Comparison of ENCODE assay signal across 14 mouse cellular contexts in the genomic region with DNA sequence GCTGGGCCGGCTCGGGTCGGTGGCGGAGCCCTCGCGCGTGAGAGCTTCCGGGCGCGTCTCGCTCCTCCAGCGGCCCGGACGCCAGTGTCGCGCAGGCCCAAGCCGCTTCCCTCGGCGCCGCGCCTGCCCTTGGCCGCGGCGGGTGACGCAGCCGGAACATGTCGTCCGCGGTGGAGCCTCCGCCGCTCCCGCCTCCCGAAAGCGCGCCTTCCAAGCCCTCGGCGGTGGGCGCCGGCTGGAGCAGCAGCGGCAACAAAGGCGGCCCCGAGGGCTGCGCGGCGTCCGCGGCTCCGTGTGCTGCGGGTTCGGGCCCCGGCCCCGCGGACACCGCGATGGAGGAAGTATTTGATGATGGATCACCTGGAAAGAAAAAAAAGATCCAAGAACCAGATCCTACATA. TPM values are rescaled to one million over a fixed set of nuclear protein-coding genes. Genes with fewer than 3 reads are reported as not detected.
DNase-seq lines count a peak whose midpoint lies in the region; ATAC-seq and TF ChIP-seq lines count a peak whose summit lies in the region.
"Not testable (repeated sequence)": the region's sequence is repeated elsewhere in the genome, so short reads cannot be mapped to it uniquely, and the experiment has no call there.
"Had no signal": no experiment of that assay in that cellular context is flagged by ENCODE, and none has a peak within 500 bp of the region (broad histone marks: within the 10 kb centered on the region; RNA-seq: fewer than 3 reads in every experiment).

No protein-coding gene starts in this region.

- H3K27ac ChIP-seq in forebrain, embryonic 11.5 days (ENCODE audit: low read depth, low read length); heart, postnatal 0 days (ENCODE audit: low read depth); intestine, postnatal 0 days (ENCODE audit: low read depth, low read length); liver, embryonic 11.5 days (ENCODE audit: low read depth, low read length); midbrain, embryonic 15.5 days; stomach, postnatal 0 days (replicated peaks): not testable (repeated sequence)

- H3K27me3 ChIP-seq in forebrain, embryonic 11.5 days (ENCODE audit: control insufficient read depth, insufficient read depth, low read length); heart, postnatal 0 days (ENCODE audit: control insufficient read depth, insufficient read depth, low read length); intestine, postnatal 0 days (replicated peaks; ENCODE audit: control insufficient read depth, insufficient read depth, low read length); liver, embryonic 11.5 days (replicated peaks; ENCODE audit: control insufficient read depth, insufficient read depth, low read length); midbrain, embryonic 15.5 days (replicated peaks); stomach, postnatal 0 days (ENCODE audit: control insufficient read depth, insufficient read depth, low read length): not testable (repeated sequence)

- H3K9ac ChIP-seq in forebrain, embryonic 11.5 days (ENCODE audit: low read length); heart, postnatal 0 days (replicated peaks; ENCODE audit: low read depth, low read length); intestine, postnatal 0 days (ENCODE audit: low read depth, low read length); liver, embryonic 11.5 days (ENCODE audit: low read depth, low read length); midbrain, embryonic 15.5 days; stomach, postnatal 0 days (ENCODE audit: low read length): not testable (repeated sequence)

- ATAC-seq in forebrain, embryonic 11.5 days (replicated peaks; ENCODE audit: low FRiP score); heart, postnatal 0 days (ENCODE audit: insufficient read depth, low read depth); intestine, postnatal 0 days; liver, embryonic 11.5 days (replicated peaks; ENCODE audit: low FRiP score); midbrain, embryonic 15.5 days (replicated peaks); stomach, postnatal 0 days (ENCODE audit: low FRiP score, low TSS enrichment): not testable (repeated sequence)

- TF ChIP-seq CTCF in heart, postnatal 0 days (IDR thresholded peaks at IDR 0.05; ENCODE audit: low read depth); intestine, postnatal 0 days (IDR thresholded peaks at IDR 0.05; ENCODE audit: low read depth); stomach, postnatal 0 days (IDR thresholded peaks at IDR 0.05; ENCODE audit: low read depth): not testable (repeated sequence)

- DNase-seq in ZHBTc4 (ENCODE audit: low read depth, low spot score) = peak; percentile 91
- peak; percentile 50 for DNase-seq in forebrain, embryonic 11.5 days (ENCODE audit: low spot score)
- not testable (repeated sequence) for DNase-seq in heart, postnatal 0 days (ENCODE audit: low spot score); liver, embryonic 11.5 days (ENCODE audit: low spot score); stomach, postnatal 0 days (ENCODE audit: low spot score)

- TF ChIP-seq EP300 in heart, postnatal 0 days (IDR thresholded peaks at IDR 0.05; ENCODE audit: low read depth); stomach, postnatal 0 days (optimal IDR thresholded peaks at IDR 0.05): not testable (repeated sequence)

- not testable (repeated sequence) for H3K9me3 ChIP-seq in forebrain, embryonic 11.5 days (ENCODE audit: control insufficient read depth, low read length); intestine, postnatal 0 days (ENCODE audit: control insufficient read depth); liver, embryonic 11.5 days (ENCODE audit: control insufficient read depth, low read length); stomach, postnatal 0 days (ENCODE audit: control insufficient read depth, low read length)
- H3K9me3 ChIP-seq in heart, postnatal 0 days (replicated peaks; ENCODE audit: control insufficient read depth, low read length) = peaks cover 20% of the 10 kb centered on the region
- H3K9me3 ChIP-seq in midbrain, embryonic 15.5 days = peaks cover 20% of the 10 kb centered on the region

- not testable (repeated sequence) for H3K4me3 ChIP-seq in forebrain, embryonic 11.5 days (ENCODE audit: low read depth, low read length)
- H3K4me3 ChIP-seq in heart, postnatal 0 days (ENCODE audit: low read depth, low read length) = peak overlapping the region; percentile 22; the same call in 1 of the 2 replicates
- peak overlapping the region; percentile 18; the same call in 1 of the 2 replicates for H3K4me3 ChIP-seq in intestine, postnatal 0 days (ENCODE audit: low read depth, low read length)
- H3K4me3 ChIP-seq in liver, embryonic 11.5 days (ENCODE audit: low read depth, low read length) = peak overlapping the region; percentile 35
- peak overlapping the region; percentile 7; the same call in 1 of the 2 replicates for H3K4me3 ChIP-seq in midbrain, embryonic 15.5 days
- 0 out of 2 replicates have a peak overlapping the region, but pooled peaks have one; percentile 17 for H3K4me3 ChIP-seq in stomach, postnatal 0 days (ENCODE audit: low read depth, low read length)

- 0 out of 2 replicates have a peak overlapping the region, but pooled peaks have one; percentile 21 for H3K4me2 ChIP-seq in forebrain, embryonic 11.5 days (ENCODE audit: low read depth, low read length, severe bottlenecking)
- peak overlapping the region; percentile 37; the same call in 1 of the 2 replicates for H3K4me2 ChIP-seq in heart, postnatal 0 days (ENCODE audit: low read depth, low read length)
- H3K4me2 ChIP-seq in intestine, postnatal 0 days (replicated peaks; ENCODE audit: low read depth) = peak overlapping the region; percentile 55
- peak overlapping the region; percentile 59 for H3K4me2 ChIP-seq in liver, embryonic 11.5 days
- H3K4me2 ChIP-seq in midbrain, embryonic 15.5 days = peak overlapping the region; percentile 10; the same call in 1 of the 2 replicates
- H3K4me2 ChIP-seq in stomach, postnatal 0 days (replicated peaks; ENCODE audit: low read depth) = not testable (repeated sequence)

- H3K4me1 ChIP-seq in forebrain, embryonic 11.5 days (replicated peaks; ENCODE audit: control insufficient read depth, insufficient read depth, low read length); heart, postnatal 0 days (ENCODE audit: control insufficient read depth, insufficient read depth); intestine, postnatal 0 days (replicated peaks; ENCODE audit: control insufficient read depth, insufficient read depth, low read length); liver, embryonic 11.5 days (replicated peaks; ENCODE audit: control insufficient read depth, insufficient read depth, low read length); midbrain, embryonic 15.5 days; stomach, postnatal 0 days (replicated peaks; ENCODE audit: control insufficient read depth, insufficient read depth): not testable (repeated sequence)

- 24% methylated on average over 55 of the region's 55 CpGs for WGBS in forebrain, embryonic 11.5 days
- WGBS in heart, postnatal 0 days = 20% methylated on average over 55 of the region's 55 CpGs
- WGBS in intestine, postnatal 0 days = 27% methylated on average over 55 of the region's 55 CpGs
- 17% methylated on average over 55 of the region's 55 CpGs for WGBS in liver, embryonic 11.5 days
- 22% methylated on average over 55 of the region's 55 CpGs for WGBS in midbrain, embryonic 15.5 days
- 26% methylated on average over 55 of the region's 55 CpGs for WGBS in stomach, postnatal 0 days

- not testable (repeated sequence) for H3K36me3 ChIP-seq in forebrain, embryonic 11.5 days (ENCODE audit: control insufficient read depth, insufficient read depth, low read length); heart, postnatal 0 days (replicated peaks; ENCODE audit: control insufficient read depth, insufficient read depth, low read length); intestine, postnatal 0 days (ENCODE audit: control insufficient read depth, insufficient read depth); liver, embryonic 11.5 days (ENCODE audit: control insufficient read depth, insufficient read depth, low read length); midbrain, embryonic 15.5 days (replicated peaks); stomach, postnatal 0 days (ENCODE audit: control insufficient read depth, insufficient read depth, low read length)

RNA-seq across cellular contexts. Expression of gene Zfp987, which starts 29.5 kb away (rescaled TPM):
- polyA plus RNA-seq in forebrain, embryonic 11.5 days (2014; fragmentation: Nextera tagmentation; extraction: Ambion mirVana) = 0.12 TPM in 1 of 2 replicates, not detected in the other
- not detected in 2 replicates for total RNA-seq in heart, postnatal 0 days (2014; rRNA removed; ENCODE audit: low replicate concordance)
- not detected in 2 replicates for polyA plus RNA-seq in heart, postnatal 0 days (2015; fragmentation: Nextera tagmentation; extraction: Ambion mirVana)
- 0.22 and 0.37 TPM in 2 replicates for polyA plus RNA-seq in intestine, postnatal 0 days (2015; fragmentation: Nextera tagmentation; extraction: Ambion mirVana)
- 0.30 and 0.39 TPM in 2 replicates for polyA plus RNA-seq in liver, embryonic 11.5 days (2014; fragmentation: Nextera tagmentation; extraction: Ambion mirVana)
- polyA plus RNA-seq in midbrain, embryonic 15.5 days (2015; fragmentation: Nextera tagmentation; extraction: Ambion mirVana) = not detected in 2 replicates
- 0.08 and 0.11 TPM in 2 replicates for polyA plus RNA-seq in stomach, postnatal 0 days (2015; fragmentation: Nextera tagmentation; extraction: Ambion mirVana)
- total RNA-seq: gastrocnemius, postnatal 4 days; heart, postnatal 4 days; layer of hippocampus, postnatal 36 days; liver, adult 2 months had no signal
- polyA plus RNA-seq: cerebellum, adult 2 months; liver, adult 2 months; myocyte; spleen, adult 2 months had no signal
